14 mouse cellular contexts compared by ENCODE assay signal in the genomic region with DNA sequence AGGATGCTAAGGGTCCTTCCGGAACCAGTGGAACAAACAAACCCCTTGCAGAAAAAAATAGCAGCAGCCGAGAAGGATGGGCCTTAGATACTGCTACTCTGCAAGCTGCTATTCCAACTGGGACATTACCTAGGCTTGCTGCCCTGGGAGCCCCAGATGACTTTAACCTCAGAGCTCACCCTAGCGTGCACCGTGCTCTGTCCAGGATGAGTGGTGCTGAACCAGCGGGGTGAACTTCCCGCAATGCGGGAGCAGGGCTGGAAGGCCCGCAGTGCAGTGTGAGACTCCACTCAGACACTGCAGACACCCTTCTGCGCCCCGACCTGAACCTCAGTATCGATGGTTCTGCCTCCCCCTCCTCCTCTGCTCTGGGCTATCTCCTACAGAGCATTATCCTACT. TPM values are rescaled to one million over a fixed set of nuclear protein-coding genes. Genes with fewer than 3 reads are reported as not detected.
DNase-seq lines count a peak whose midpoint lies in the region; ATAC-seq and TF ChIP-seq lines count a peak whose summit lies in the region.
"Had no signal": no experiment of that assay in that cellular context is flagged by ENCODE, and none has a peak within 500 bp of the region (broad histone marks: within the 10 kb centered on the region; RNA-seq: fewer than 3 reads in every experiment).

No protein-coding gene starts in this region.

- no peak overlapping the region for H3K27ac ChIP-seq in heart, adult 2 months
- H3K27ac ChIP-seq in midbrain, embryonic 10.5 days (replicated peaks) = no peak overlapping the region
- no peak overlapping the region for H3K27ac ChIP-seq in midbrain, embryonic 13.5 days
- H3K27ac ChIP-seq: limb, embryonic 13.5 days; macrophage; neural tube, embryonic 12.5 days had no signal

- no peaks in the 10 kb centered on the region for H3K4me1 ChIP-seq in heart, adult 2 months (ENCODE audit: control insufficient read depth, insufficient read depth, low read length)
- H3K4me1 ChIP-seq in midbrain, embryonic 10.5 days = no peaks in the 10 kb centered on the region
- no peaks in the 10 kb centered on the region for H3K4me1 ChIP-seq in midbrain, embryonic 13.5 days (replicated peaks)
- H3K4me1 ChIP-seq: limb, embryonic 13.5 days; neural tube, embryonic 12.5 days had no signal

- WGBS in heart, adult 2 months = 13% methylated on average over 11 of the region's 11 CpGs
- 21% methylated on average over 11 of the region's 11 CpGs for WGBS in midbrain, embryonic 10.5 days
- WGBS in midbrain, embryonic 13.5 days = 22% methylated on average over 11 of the region's 11 CpGs

- no peaks in the 10 kb centered on the region for H3K79me2 ChIP-seq in heart, adult 2 months (replicated peaks; ENCODE audit: control insufficient read depth, insufficient read depth, low read length)

- H3K36me3 ChIP-seq in heart, adult 2 months (ENCODE audit: control insufficient read depth, insufficient read depth, low read length) = no peaks in the 10 kb centered on the region
- no peaks in the 10 kb centered on the region for H3K36me3 ChIP-seq in midbrain, embryonic 10.5 days
- no peaks in the 10 kb centered on the region for H3K36me3 ChIP-seq in midbrain, embryonic 13.5 days
- H3K36me3 ChIP-seq: limb, embryonic 13.5 days; neural tube, embryonic 12.5 days had no signal

- no peak for ATAC-seq in midbrain, embryonic 13.5 days
- ATAC-seq: activated CD4-positive, CD25-positive, alpha-beta regulatory T cell, adult 4 months had no signal

- no peaks in the 10 kb centered on the region for H3K27me3 ChIP-seq in heart, adult 2 months (ENCODE audit: control insufficient read depth, insufficient read depth, low read length)
- H3K27me3 ChIP-seq in midbrain, embryonic 10.5 days (ENCODE audit: low read depth, poor library complexity, severe bottlenecking) = no peaks in the 10 kb centered on the region
- H3K27me3 ChIP-seq in midbrain, embryonic 13.5 days = peaks cover 3% of the 10 kb centered on the region
- H3K27me3 ChIP-seq: CH12.LX; limb, embryonic 13.5 days; neural tube, embryonic 12.5 days had no signal

- no peak for TF ChIP-seq CTCF in heart, adult 2 months (IDR thresholded peaks at IDR 0.05)

- H3K4me3 ChIP-seq in heart, adult 2 months = no peak overlapping the region
- no peak overlapping the region for H3K4me3 ChIP-seq in midbrain, embryonic 10.5 days
- H3K4me3 ChIP-seq in midbrain, embryonic 13.5 days (replicated peaks) = no peak overlapping the region
- H3K4me3 ChIP-seq: limb, embryonic 13.5 days; neural tube, embryonic 12.5 days had no signal

- no peak overlapping the region for H3K9ac ChIP-seq in heart, adult 2 months (ENCODE audit: low read depth, low read length)
- H3K9ac ChIP-seq in midbrain, embryonic 13.5 days (replicated peaks) = no peak overlapping the region
- H3K9ac ChIP-seq: limb, embryonic 13.5 days; neural tube, embryonic 12.5 days had no signal

- no peaks in the 10 kb centered on the region for H3K9me3 ChIP-seq in midbrain, embryonic 10.5 days (replicated peaks)
- H3K9me3 ChIP-seq in midbrain, embryonic 13.5 days = no peaks in the 10 kb centered on the region
- H3K9me3 ChIP-seq: limb, embryonic 13.5 days; neural tube, embryonic 12.5 days had no signal

- no peak overlapping the region for H3K4me2 ChIP-seq in midbrain, embryonic 13.5 days (replicated peaks)
- H3K4me2 ChIP-seq: limb, embryonic 13.5 days; neural tube, embryonic 12.5 days had no signal

- intact Hi-C loops in heart, postnatal 14 days (cut with DNase I) = no loop called here
- intact Hi-C loops in heart, adult 2 months (cut with DNase I) = no loop called here
- intact Hi-C loops in left cerebral cortex, postnatal 4 days (cut with DNase I) = no loop called here

- TF ChIP-seq EP300 in heart, adult 2 months (IDR thresholded peaks at IDR 0.05; ENCODE audit: insufficient read depth, low read depth, low read length) = no peak

- TF ChIP-seq POLR2A in heart, adult 2 months (IDR thresholded peaks at IDR 0.05; ENCODE audit: insufficient read depth, low read depth, low read length) = no peak

- peak; percentile 25 to 46 for DNase-seq in heart, postnatal 14 days
- DNase-seq in heart, adult 2 months = no peak
- DNase-seq in midbrain, embryonic 10.5 days (ENCODE audit: low spot score) = peak; percentile 37
- peak; percentile 38 for DNase-seq in embryo, embryonic 11.5 days (ENCODE audit: low read depth, low spot score)
- DNase-seq in mesoderm, embryonic 11.5 days (ENCODE audit: low read depth, low spot score) = peak; percentile 66
- DNase-seq in layer of hippocampus, adult 11-12 months (ENCODE audit: low spot score) = no peak
- no peak for DNase-seq in left cerebral cortex, postnatal 4 days
- DNase-seq: cerebellum, adult 11-12 months had no signal

RNA-seq across cellular contexts. Expression of gene Lrfn2, which starts 14.8 kb away (rescaled TPM):
- 1 to 10 TPM in 1 of 2 experiments, under 1 TPM in 1; 0.95 to 1.1 TPM for total RNA-seq in heart, postnatal 14 days (2021)
- total RNA-seq in heart, adult 2 months (2021) = under 1 TPM; 0.31 to 0.39 TPM
- 0.18 and 0.41 TPM in 2 replicates for polyA plus RNA-seq in heart, adult 2 months (2012; rRNA removed)
- 0.23 and 0.43 TPM in 2 replicates for polyA plus RNA-seq in midbrain, embryonic 10.5 days (2016; fragmentation: Nextera tagmentation; extraction: Ambion mirVana)
- 4.6 and 4.9 TPM in 2 replicates for polyA plus RNA-seq in midbrain, embryonic 13.5 days (2015; fragmentation: Nextera tagmentation; extraction: Ambion mirVana)
- total RNA-seq in left cerebral cortex, postnatal 4 days (2021) = 10 to 100 TPM; 47.2 to 47.4 TPM
- total RNA-seq: CH12.LX had no signal
- polyA plus RNA-seq: activated CD4-positive, CD25-positive, alpha-beta regulatory T cell, adult 4 months; macrophage had no signal

Comparison
In these comparisons a context has a peak if more than half of its experiments do, and no peak if none do; other contexts are left out.
1. DNase-seq: peak in heart, postnatal 14 days (2 of 2), midbrain, embryonic 10.5 days (single experiment), embryo, embryonic 11.5 days (single experiment) and mesoderm, embryonic 11.5 days (single experiment); none in heart, adult 2 months (0 of 2), layer of hippocampus, adult 11-12 months (single experiment) and left cerebral cortex, postnatal 4 days (single experiment).
2. RNA of gene Lrfn2, which starts 14.8 kb away (total RNA-seq): 47.2 to 47.4 TPM in left cerebral cortex, postnatal 4 days; 0.95 to 1.1 TPM in heart, postnatal 14 days and 0.31 to 0.39 TPM in heart, adult 2 months; every median in the first group is over 10 times any median in the second.